Mouse (Mus musculus) intestine, embryonic 15.5 days (tissue): ENCODE data around the gene Gm28308. TPM values are rescaled to one million over a fixed set of nuclear protein-coding genes. Genes with fewer than 3 reads are reported as not detected.

Source experiments
- ATAC-seq: fragments of 200-750 bp; cut with Nextera tagmentation; 2 replicates; pipeline ENCODE4 v1.8.0; 2017; ENCODE audit warnings: moderate TSS enrichment, moderate library complexity
- H3K27ac ChIP-seq: fragments of 300-500 bp; sonication (generic); 2 replicates; pipeline ENCODE4 v1.5.1; 2015; ENCODE audit warnings: mild to moderate bottlenecking, inconsistent platforms
- H3K27me3 ChIP-seq: fragments of 300-500 bp; sonication (generic); replicated peaks from 2 replicates; pipeline ENCODE4 v1.6.1; 2015; ENCODE audit warnings: inconsistent platforms
- H3K36me3 ChIP-seq: fragments of 300-500 bp; sonication (generic); 2 replicates; pipeline ENCODE4 v1.6.1; 2015; ENCODE audit warnings: inconsistent platforms
- H3K4me1 ChIP-seq: fragments of 300-500 bp; sonication (generic); replicated peaks from 2 replicates; pipeline ENCODE4 v1.6.1; 2015; ENCODE audit warnings: inconsistent platforms
- H3K4me2 ChIP-seq: fragments of 300-500 bp; sonication (generic); replicated peaks from 2 replicates; pipeline ENCODE4 v1.6.1; 2015; ENCODE audit warnings: mild to moderate bottlenecking, inconsistent platforms
- H3K4me3 ChIP-seq: fragments of 300-500 bp; sonication (generic); replicated peaks from 2 replicates; pipeline ENCODE4 v1.5.1; 2015; ENCODE audit warnings: inconsistent platforms
- H3K9ac ChIP-seq: fragments of 300-500 bp; sonication (generic); 2 replicates; pipeline ENCODE4 v1.6.1; 2015; ENCODE audit warnings: inconsistent platforms
- H3K9me3 ChIP-seq: fragments of 300-500 bp; sonication (generic); 2 replicates; pipeline ENCODE4 v1.6.1; 2016; ENCODE audit warnings: inconsistent platforms
- WGBS: fragments of 180-500 bp; shearing (Covaris S2); methylation state at CpG from one replicate; pipeline ENCODE4 v1.1.7; 2015; 5-methylcytosine and 5-hydroxymethylcytosine counted together
- polyA plus RNA-seq: library from polyadenylated mRNA; unstranded; fragments of >200 nt; fragmentation: Nextera tagmentation; extraction: Ambion mirVana; gene quantifications from 2 replicates; pipeline ENCODE4 v1.2.1, GENCODE M21; 2015

Gene Gm28308
- polyA plus RNA-seq, 1 experiment from 2014 or later, result not detected

GRCm38 (mm10) chr6:52190906-52191810 is 22.0 kb downstream of the Gm28308 start, which contains the start of gene Hoxa4:
Hoxa4 (minus strand) TSS chr6:52191753.
- ATAC-seq, result peak; percentile 48

GRCm38 (mm10) chr6:52190410-52190809 is 22.7 kb downstream of the Gm28308 start:
- 7% methylated on average over 23 of the region's 23 CpGs for WGBS
- Histone ChIP-seq H3K4me2 (peak overlapping the region; percentile 94), H3K4me3 (peak overlapping the region; percentile 65), H3K9ac (peak overlapping the region; percentile 81), H3K27me3 (no peaks in the 10 kb centered on the region), H3K9me3 (no peaks in the 10 kb centered on the region), H3K4me1 (peaks cover 47% of the 10 kb centered on the region), H3K27ac (peak overlapping the region; percentile 94), H3K36me3 (no peaks in the 10 kb centered on the region)
- no peak for ATAC-seq

More at GRCm38 (mm10) chr6:52190906-52191810, 22.0 kb downstream of the Gm28308 start, which contains the start of gene Hoxa4:
- H3K9me3 ChIP-seq, result no peaks in the 10 kb centered on the region
- peak within 1 kb of the TSS; percentile 65 for H3K4me3 ChIP-seq
- WGBS, result 2% methylated on average over 78 of the region's 102 CpGs
- peaks cover 43% of the 10 kb centered on the region for H3K4me1 ChIP-seq
- no peaks in the 10 kb centered on the region for H3K36me3 ChIP-seq
- H3K27ac ChIP-seq, result peak within 1 kb of the TSS; percentile 94
- peak within 1 kb of the TSS; percentile 81 for H3K9ac ChIP-seq
- H3K4me2 ChIP-seq, result peak within 1 kb of the TSS; percentile 94
- no peaks in the 10 kb centered on the region for H3K27me3 ChIP-seq

- Histone ChIP-seq H3K4me2 (peak overlapping the region; percentile 94), H3K27ac (peak overlapping the region; percentile 94), H3K27me3 (no peaks in the 10 kb centered on the region), H3K36me3 (no peaks in the 10 kb centered on the region), H3K4me1 (peaks cover 50% of the 10 kb centered on the region), H3K4me3 (peak overlapping the region; percentile 65), H3K9me3 (no peaks in the 10 kb centered on the region), H3K9ac (0 out of 2 replicates have a peak overlapping the region, but pooled peaks have one; percentile 81)
- WGBS, result 40% methylated on average over 8 of the region's 8 CpGs
- no peak for ATAC-seq
Observed at GRCm38 (mm10) chr6:52189909-52190308, 23.2 kb downstream of the Gm28308 start.

GRCm38 (mm10) chr6:52189172-52189591 is 24.0 kb downstream of the Gm28308 start:
- no peaks in the 10 kb centered on the region for H3K27me3 ChIP-seq
- H3K27ac ChIP-seq, result peak overlapping the region; percentile 94
- no peaks in the 10 kb centered on the region for H3K9me3 ChIP-seq
- no peak overlapping the region for H3K4me3 ChIP-seq
- ATAC-seq, result peak; percentile 20; the same call in 1 of the 2 replicates
- peaks cover 50% of the 10 kb centered on the region for H3K4me1 ChIP-seq
- WGBS, result 39% methylated on average over 5 of the region's 5 CpGs
- H3K9ac ChIP-seq, result no peak overlapping the region; the same call in 1 of the 2 replicates
- peak overlapping the region; percentile 94 for H3K4me2 ChIP-seq
- no peaks in the 10 kb centered on the region for H3K36me3 ChIP-seq

- H3K27ac ChIP-seq, result no peak overlapping the region
- no peaks in the 10 kb centered on the region for H3K9me3 ChIP-seq
- WGBS, result 64% methylated on average over 1 of the region's 1 CpGs
Observed at GRCm38 (mm10) chr6:52186500-52186899, 26.6 kb downstream of the Gm28308 start.

GRCm38 (mm10) chr6:52185834-52186233 is 27.3 kb downstream of the Gm28308 start:
- H3K27ac ChIP-seq, result no peak overlapping the region
- no peak for ATAC-seq
- no peak overlapping the region for H3K4me2 ChIP-seq
- H3K4me1 ChIP-seq, result peaks cover 60% of the 10 kb centered on the region
- H3K36me3 ChIP-seq, result no peaks in the 10 kb centered on the region
- H3K9ac ChIP-seq, result no peak overlapping the region; the same call in 1 of the 2 replicates
- 37% methylated on average over 3 of the region's 3 CpGs for WGBS
- H3K9me3 ChIP-seq, result no peaks in the 10 kb centered on the region
- H3K4me3 ChIP-seq, result no peak overlapping the region
- no peaks in the 10 kb centered on the region for H3K27me3 ChIP-seq

More at GRCm38 (mm10) chr6:52186500-52186899, 26.6 kb downstream of the Gm28308 start:
- no peaks in the 10 kb centered on the region for H3K27me3 ChIP-seq
- no peak overlapping the region for H3K4me3 ChIP-seq
- H3K4me2 ChIP-seq, result no peak overlapping the region
- no peak overlapping the region for H3K9ac ChIP-seq
- no peaks in the 10 kb centered on the region for H3K36me3 ChIP-seq
- H3K4me1 ChIP-seq, result peaks cover 58% of the 10 kb centered on the region
- ATAC-seq, result no peak

- H3K4me3 ChIP-seq, result no peak overlapping the region
- H3K27me3 ChIP-seq, result no peaks in the 10 kb centered on the region
- H3K9ac ChIP-seq, result no peak overlapping the region; the same call in 1 of the 2 replicates
- H3K27ac ChIP-seq, result 0 out of 2 replicates have a peak overlapping the region, but pooled peaks have one; percentile 29
- WGBS, result 6% methylated on average over 19 of the region's 19 CpGs
- no peaks in the 10 kb centered on the region for H3K9me3 ChIP-seq
- no peak for ATAC-seq
- no peaks in the 10 kb centered on the region for H3K36me3 ChIP-seq
- H3K4me1 ChIP-seq, result peaks cover 58% of the 10 kb centered on the region
- peak overlapping the region; percentile 49 for H3K4me2 ChIP-seq
Observed at GRCm38 (mm10) chr6:52185222-52185621, 27.9 kb downstream of the Gm28308 start.

- H3K4me1 ChIP-seq, result peaks cover 53% of the 10 kb centered on the region
- H3K4me3 ChIP-seq, result no peak overlapping the region
- no peaks in the 10 kb centered on the region for H3K36me3 ChIP-seq
- 39% methylated on average over 6 of the region's 6 CpGs for WGBS
- H3K4me2 ChIP-seq, result peak overlapping the region; percentile 49; the same call in 1 of the 2 replicates
- no peaks in the 10 kb centered on the region for H3K9me3 ChIP-seq
- peak overlapping the region; percentile 60; the same call in 1 of the 2 replicates for H3K27ac ChIP-seq
- no peaks in the 10 kb centered on the region for H3K27me3 ChIP-seq
- no peak overlapping the region for H3K9ac ChIP-seq
- no peak for ATAC-seq
Observed at GRCm38 (mm10) chr6:52184668-52185067, 28.5 kb downstream of the Gm28308 start.

- H3K4me2 ChIP-seq, result peak overlapping the region; percentile 49
- H3K4me1 ChIP-seq, result peaks cover 46% of the 10 kb centered on the region
- 25% methylated on average over 10 of the region's 10 CpGs for WGBS
- no peaks in the 10 kb centered on the region for H3K9me3 ChIP-seq
- no peak overlapping the region for H3K9ac ChIP-seq
- H3K27ac ChIP-seq, result peak overlapping the region; percentile 60
- H3K4me3 ChIP-seq, result no peak overlapping the region
- H3K27me3 ChIP-seq, result no peaks in the 10 kb centered on the region
- H3K36me3 ChIP-seq, result no peaks in the 10 kb centered on the region
- ATAC-seq, result peak; percentile 72
Observed at GRCm38 (mm10) chr6:52183311-52184080, 29.6 kb downstream of the Gm28308 start.

- Histone ChIP-seq H3K9me3 (no peaks in the 10 kb centered on the region), H3K4me2 (peak overlapping the region; percentile 49; the same call in 1 of the 2 replicates), H3K27ac (peak overlapping the region; percentile 60), H3K4me1 (peaks cover 46% of the 10 kb centered on the region), H3K4me3 (no peak overlapping the region), H3K36me3 (no peaks in the 10 kb centered on the region), H3K27me3 (no peaks in the 10 kb centered on the region), H3K9ac (no peak overlapping the region)
- 38% methylated on average over 1 of the region's 1 CpGs for WGBS
- ATAC-seq, result peak; percentile 40
Observed at GRCm38 (mm10) chr6:52182793-52183192, 30.3 kb downstream of the Gm28308 start.

- H3K27ac ChIP-seq, result no peak overlapping the region
- H3K36me3 ChIP-seq, result no peaks in the 10 kb centered on the region
- no peaks in the 10 kb centered on the region for H3K9me3 ChIP-seq
- H3K4me3 ChIP-seq, result no peak overlapping the region
- H3K27me3 ChIP-seq, result no peaks in the 10 kb centered on the region
- no peak for ATAC-seq
- no peak overlapping the region for H3K4me2 ChIP-seq
- peaks cover 42% of the 10 kb centered on the region for H3K4me1 ChIP-seq
- WGBS, result 38% methylated on average over 2 of the region's 2 CpGs
- no peak overlapping the region for H3K9ac ChIP-seq
Observed at GRCm38 (mm10) chr6:52182030-52182429, 31.1 kb downstream of the Gm28308 start.

GRCm38 (mm10) chr6:52180726-52181125 is 32.4 kb downstream of the Gm28308 start:
- H3K4me1 ChIP-seq, result peaks cover 40% of the 10 kb centered on the region
- no peaks in the 10 kb centered on the region for H3K27me3 ChIP-seq
- H3K4me2 ChIP-seq, result peak overlapping the region; percentile 75
- H3K36me3 ChIP-seq, result no peaks in the 10 kb centered on the region
- H3K9ac ChIP-seq, result 0 out of 2 replicates have a peak overlapping the region, but pooled peaks have one; percentile 26
- no peak for ATAC-seq
- H3K9me3 ChIP-seq, result no peaks in the 10 kb centered on the region
- WGBS, result 54% methylated on average over 3 of the region's 3 CpGs
- H3K27ac ChIP-seq, result no peak overlapping the region
- H3K4me3 ChIP-seq, result peak overlapping the region; percentile 61
